Mouse (Mus musculus) layer of hippocampus, adult 11-12 months (tissue): ENCODE measurements around the gene Phldb3.
A peak's percentile ranks its signal among the peaks of the same experiment; 100 is the strongest.

Experiments used
- DNase-seq: peaks from one replicate; pipeline ENCODE4 v3.0.0; 2022; ENCODE audit warnings: low spot score

Gene Phldb3

GRCm38 (mm10) chr7:24610144-24610878, at the start of gene Phldb3:
Gene Phldb3, plus strand, starts transcription at chr7:24610763.
- no peak for DNase-seq

GRCm38 (mm10) chr7:24561450-24561849, 49.1 kb upstream of the Phldb3 start:
- DNase-seq: no peak

GRCm38 (mm10) chr7:24563191-24563836, 47.2 kb upstream of the Phldb3 start:
- no peak for DNase-seq

DNA sequence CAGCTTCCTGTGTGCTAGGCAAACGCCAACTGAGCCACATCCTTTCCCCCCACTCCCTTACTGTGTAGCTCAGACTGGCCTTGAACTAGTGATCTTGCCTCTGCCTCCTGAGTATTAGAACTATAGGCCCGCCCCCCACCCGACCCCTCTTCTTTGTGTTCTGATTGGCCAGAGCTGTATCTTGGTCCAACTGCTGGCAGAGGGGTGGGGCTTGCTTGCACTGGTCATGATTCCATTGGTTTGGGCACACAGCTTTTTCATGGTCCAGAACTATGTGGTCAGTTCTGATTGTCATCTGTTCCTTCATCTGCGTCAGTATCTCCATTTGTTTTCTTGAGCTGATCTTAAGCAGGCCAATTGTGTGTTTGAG, 46.7 kb upstream of the Phldb3 start:
- no peak for DNase-seq

- peak; percentile 67 for DNase-seq
These were observed 45.8 kb upstream of the Phldb3 start for GRCm38 (mm10) chr7:24564607-24565265.

DNA sequence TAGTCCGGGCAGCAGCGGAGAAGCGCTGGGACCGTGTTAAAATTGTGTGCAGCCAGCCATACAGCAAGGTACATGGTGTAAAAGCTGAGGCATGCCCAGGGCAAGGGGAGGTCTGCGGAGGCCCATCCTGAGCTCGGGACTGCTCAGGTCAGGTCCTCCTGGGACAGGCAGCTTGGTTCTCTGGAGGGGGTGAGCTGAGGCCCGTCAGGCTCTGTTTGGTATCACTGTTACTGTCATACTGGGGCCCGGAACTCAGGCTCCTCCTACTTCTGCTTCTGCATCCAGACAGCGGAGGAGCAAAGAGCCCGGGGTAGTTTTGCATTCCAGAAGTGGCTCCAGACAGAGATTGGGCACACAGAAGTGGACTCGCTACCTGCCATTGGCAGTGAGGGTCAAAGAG, 44.9 kb upstream of the Phldb3 start:
- no peak for DNase-seq

- DNase-seq: no peak
These were observed 44.4 kb upstream of the Phldb3 start for GRCm38 (mm10) chr7:24566206-24566605.

DNA sequence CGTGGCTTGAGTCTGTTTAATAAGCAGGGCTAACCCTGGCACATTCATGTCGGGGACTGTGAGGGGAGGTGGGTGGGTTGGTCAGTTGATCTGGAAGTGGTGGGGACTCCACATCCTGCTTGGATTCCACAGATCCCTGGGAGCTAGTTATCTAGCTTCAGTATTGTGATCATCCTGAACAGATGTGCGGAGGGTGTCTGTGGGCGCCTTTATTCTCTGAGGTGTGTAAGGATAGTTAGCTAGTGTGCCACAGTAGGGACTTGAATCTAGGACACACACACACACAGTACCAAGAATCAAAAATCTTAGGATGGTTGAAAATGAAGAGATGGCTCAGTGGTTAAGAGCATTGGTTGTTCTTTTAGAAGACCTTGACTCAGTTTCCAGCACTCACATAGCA, 42.1 kb upstream of the Phldb3 start:
- no peak for DNase-seq

DNA sequence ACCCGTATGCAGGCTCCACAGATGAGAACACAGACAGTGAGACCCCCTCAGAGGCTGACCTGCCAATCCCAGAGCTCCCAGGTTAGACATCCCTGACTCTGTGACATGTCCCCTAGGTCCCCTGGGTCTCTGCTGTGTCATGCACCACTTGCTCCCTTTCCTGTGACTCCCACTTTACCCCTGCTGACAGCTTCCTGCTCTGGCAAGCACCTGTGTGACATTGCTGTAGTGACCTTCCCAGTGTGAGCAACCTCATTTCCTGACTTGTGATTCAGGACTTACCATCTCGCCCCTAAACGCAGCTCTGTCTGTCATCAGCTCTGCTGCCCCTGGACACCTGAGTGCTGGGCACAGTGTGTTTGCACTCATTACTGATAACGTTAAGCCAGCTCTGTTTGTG, 39.5 kb upstream of the Phldb3 start:
- no peak for DNase-seq

DNA sequence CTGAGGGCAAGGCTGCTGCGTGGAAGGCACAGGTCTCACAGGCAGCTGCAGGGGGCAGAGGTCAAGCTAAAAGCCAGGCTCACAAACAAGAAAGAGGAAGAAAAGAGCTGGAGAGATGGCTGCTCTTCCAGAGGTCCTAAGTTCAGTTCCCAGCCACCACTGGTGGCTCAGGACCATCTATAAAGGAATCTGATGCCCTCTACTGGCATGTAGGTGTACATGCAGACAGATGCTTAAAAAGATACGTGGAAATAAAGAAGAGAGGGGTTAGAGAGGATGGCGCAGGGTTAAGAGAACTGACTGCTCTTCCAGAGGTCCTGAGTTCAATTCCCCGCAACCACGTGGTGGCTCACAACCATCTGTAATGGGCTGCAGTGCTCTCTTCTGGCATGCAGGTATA, 38.1 kb upstream of the Phldb3 start:
- no peak for DNase-seq

DNA sequence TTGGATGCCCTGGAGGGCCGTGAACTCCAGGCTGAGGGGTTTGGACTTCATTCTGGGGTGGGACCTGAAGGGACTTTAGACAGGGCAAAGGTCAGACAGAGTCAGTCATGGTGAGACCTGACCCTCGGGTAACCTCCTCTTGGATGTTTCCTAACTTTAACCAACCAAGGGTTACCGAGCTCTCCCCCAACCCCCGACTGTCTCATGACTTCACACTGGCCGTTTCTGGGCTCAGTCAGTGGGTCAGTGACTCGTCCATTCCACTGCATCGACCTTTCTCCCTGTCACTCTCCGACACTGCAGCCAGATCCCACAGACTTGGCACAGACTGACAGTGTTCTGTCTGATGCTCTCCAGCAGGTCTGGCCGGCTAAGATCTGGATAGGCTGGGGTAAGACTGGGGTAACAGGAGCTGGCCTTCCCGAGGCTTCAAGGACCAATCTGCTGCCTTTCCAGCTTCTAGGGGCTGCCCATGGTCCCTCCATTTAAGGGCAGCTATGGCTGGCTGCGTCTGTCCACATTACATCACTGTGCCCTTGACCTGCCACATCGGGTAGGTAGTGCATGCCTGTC, 36.3 kb upstream of the Phldb3 start:
- DNase-seq: no peak

DNA sequence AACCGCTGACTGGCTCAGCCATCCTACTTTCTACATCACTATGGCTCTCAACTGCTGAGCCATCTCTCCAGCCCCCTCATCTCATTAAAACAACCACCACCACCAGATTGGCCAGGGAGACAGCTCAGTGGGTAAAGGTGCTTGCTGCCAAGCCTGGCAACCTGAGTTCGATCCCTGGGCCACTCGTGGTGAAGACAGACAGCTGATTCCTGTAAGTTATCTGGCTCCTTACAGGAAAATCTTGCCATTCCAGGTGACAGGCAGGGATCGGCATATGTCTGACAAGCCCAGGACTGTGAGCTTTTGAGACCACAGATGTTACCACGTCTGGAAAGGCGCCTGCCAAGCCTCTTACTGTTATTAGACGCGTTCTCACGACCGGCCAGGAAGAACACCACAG, 32.8 kb upstream of the Phldb3 start:
- no peak for DNase-seq

DNA sequence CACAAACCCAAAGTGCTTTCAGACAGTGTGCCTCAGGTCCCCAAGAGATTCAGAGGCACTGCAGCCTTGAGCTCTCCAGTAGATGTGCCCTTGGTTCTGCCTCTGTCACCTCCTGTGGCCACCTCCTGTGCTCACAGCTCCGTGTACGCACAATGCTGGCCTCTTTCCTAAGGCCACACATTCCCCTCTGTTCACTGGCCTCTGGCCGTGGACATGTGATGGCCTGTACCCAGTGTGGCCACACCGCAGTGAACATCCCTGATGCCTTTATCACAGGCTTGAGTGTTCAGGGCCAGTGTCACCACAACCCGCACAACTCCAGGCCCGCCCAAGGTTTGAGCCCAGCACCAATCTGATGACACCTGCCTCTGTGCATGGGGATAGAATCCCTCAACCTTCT, 25.7 kb upstream of the Phldb3 start:
- DNase-seq: no peak

DNA sequence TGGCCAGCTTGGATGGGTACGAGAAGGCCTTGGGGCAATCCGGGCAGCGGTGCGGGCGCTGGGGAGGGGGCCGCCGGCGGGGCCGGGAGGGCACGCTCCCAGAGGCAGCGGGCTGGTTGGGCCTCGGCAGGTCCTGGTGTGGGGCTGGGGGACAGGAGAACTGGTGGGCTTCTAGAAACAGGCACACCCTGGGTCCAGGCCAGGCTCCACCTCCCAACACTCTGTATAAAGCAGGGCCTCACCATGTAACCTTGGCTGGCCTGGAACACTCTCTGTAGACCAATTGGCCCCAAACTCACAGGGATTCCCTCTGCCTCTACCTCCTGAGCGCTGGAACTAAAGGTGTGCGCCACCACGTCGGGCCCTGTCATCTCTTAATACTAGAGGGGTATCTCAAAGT, 24.6 kb upstream of the Phldb3 start:
- no peak for DNase-seq

DNA sequence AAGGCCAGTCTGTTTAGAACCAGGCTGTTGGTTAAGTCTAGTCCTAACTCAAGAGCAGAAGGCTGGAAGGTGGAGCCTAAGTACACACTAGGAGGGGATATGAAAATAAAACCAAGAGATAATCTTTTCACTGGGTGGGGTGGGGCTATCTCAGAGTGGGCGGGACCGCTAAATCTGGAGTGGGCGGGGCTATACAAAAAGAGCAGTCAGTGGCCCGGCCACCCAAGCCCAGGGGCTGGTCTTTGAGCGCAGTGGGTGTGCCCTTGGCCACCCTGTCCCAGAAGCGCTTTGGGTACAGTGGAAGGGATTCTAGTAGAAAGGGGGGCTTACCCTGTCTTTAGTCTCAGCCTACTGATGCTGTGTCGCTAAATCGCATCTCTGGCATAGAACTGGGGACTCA, 23.7 kb upstream of the Phldb3 start:
- DNase-seq: no peak

DNA sequence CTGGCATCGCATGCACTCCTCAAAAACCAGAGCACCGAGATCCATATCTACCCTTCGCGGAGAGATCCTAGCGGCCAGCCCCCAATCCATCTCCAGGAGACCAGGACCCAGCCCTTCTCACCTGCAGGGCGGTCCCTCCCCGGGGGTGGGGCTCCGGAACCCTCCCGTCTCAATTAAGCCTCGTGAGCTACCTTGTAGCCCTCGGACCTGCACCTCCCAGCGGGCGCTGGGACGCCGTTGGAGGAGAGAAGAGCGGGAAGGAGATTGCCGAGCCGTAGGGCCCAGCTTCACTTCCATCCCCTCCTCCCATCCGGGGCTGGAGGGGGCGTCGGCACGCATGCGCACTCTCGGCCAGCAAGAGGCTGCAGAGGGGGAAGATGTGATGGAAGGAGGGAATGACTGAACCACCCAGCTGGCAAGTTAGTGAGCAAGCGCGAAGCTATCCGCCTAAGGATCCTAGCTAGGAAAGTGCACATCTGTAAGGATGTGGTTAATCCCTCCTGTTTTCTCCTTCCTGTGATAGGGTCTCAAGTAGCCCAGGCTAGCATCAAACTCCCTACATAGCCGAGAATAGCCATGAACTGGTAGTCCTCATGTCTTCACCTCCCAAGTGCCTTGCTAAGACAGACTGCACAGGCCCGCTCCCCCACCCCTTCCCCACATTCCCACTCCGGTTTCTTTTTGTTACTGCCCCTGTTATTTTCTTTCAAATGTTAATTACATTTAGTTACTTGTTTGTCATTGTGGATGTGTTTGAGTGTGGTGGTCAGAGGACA, 23.0 kb upstream of the Phldb3 start, which contains the start of the genes Ethe1 and Zfp575:
Gene Ethe1 (plus strand): TSS at position 214 of the 776 bp plus-strand sequence.
Gene Zfp575 (minus strand): TSS at position 312 of the 776 bp plus-strand sequence.
- peak; percentile 76 for DNase-seq

DNA sequence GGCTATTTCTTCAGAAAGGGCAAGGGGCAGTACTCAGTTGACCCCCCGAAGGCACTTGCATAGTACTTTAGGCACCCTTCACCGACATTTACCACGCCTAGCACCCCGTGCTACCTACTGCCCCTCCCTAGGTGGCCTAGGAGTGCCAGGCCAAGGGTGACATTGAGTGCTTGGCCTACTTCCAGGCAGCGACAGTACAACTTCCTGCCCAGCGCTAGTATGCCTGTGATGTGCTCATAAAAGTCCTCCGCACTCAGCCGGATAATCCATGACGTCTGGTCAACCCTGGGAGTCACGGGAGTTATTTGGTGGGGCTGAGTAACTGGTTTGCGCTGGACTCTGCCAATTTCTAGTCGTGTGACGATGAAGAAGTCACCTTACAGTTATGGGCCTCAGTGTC, 22.2 kb upstream of the Phldb3 start:
- no peak for DNase-seq

- no peak for DNase-seq
These were observed 18.8 kb upstream of the Phldb3 start for GRCm38 (mm10) chr7:24591735-24592134.

- no peak for DNase-seq
These were observed 18.4 kb upstream of the Phldb3 start for GRCm38 (mm10) chr7:24592163-24592562.

GRCm38 (mm10) chr7:24592781-24593180, 17.8 kb upstream of the Phldb3 start:
- DNase-seq: no peak

- DNase-seq: peak; percentile 69
These were observed 16.8 kb upstream of the Phldb3 start for GRCm38 (mm10) chr7:24593621-24594308.
